Mouse (Mus musculus) layer of hippocampus, adult 11-12 months (tissue): ENCODE results near the gene Etv5.

Source experiments
- DNase-seq: peaks from one replicate; pipeline ENCODE4 v3.0.0; 2022; ENCODE audit warnings: low spot score

Gene Etv5

DNA sequence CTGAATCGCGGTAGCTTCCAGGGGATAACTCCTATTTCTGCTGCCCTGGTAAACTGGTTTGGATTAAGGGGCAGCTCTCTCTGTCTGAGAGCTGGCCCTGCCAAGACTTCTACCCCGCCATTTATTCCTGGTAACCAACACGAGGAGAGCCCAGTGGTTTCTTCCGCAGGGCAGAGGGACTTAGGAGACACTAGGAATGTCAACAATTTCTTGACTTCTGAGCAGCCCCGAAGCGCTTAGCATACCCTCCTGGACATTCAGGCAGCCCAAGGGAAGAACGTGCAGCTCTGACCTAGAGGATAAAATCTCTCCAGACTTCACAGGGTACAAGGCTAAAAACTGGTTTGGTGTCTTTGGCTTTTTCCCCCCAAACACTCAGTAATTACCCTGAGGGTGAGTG lies 10.1 kb downstream of the Etv5 start:
- DNase-seq: no peak

DNA sequence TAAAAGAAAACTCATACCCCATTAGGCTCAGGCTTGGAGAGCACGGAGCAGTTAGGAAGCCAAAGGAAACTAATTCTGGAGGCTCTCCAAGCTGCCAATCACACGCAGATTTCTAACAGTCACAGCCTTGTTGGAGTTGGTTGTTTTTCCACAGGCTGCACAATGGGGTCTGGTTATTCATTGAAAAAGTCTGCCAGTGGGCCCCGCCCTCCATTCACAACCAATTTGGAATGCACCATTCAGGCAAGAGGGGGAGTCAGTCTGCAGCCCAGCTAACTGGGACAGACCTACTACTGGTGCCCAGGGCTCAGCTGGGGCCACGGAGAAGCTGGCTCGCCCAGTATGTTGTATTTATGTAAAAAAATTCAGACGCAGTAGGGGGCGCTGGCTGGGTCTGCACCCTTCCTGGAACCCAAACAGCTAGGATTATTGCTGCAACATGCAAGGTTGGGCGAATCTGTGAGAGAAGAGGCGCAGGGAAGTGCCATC lies 10.6 kb downstream of the Etv5 start:
- peak; percentile 88 for DNase-seq

DNA sequence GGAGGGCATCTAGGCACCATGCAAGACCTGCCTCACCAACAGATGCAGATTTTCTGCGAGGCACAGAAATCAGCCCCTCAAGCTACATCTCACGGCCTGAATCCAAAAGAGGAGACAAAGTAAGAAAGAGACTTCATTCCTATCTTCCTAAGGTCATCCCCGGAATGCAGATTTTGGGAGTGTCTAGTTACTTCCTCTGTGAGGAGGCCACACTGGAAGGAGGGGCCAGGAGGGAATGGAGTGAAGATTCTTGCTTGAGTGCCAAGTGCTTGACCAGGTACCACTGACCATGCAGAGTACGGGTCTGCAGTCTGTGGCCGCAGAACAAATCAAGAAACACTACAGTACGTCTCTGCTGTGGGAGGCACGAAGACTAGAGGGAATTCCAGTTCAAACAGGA lies 12.7 kb downstream of the Etv5 start:
- no peak for DNase-seq

DNA sequence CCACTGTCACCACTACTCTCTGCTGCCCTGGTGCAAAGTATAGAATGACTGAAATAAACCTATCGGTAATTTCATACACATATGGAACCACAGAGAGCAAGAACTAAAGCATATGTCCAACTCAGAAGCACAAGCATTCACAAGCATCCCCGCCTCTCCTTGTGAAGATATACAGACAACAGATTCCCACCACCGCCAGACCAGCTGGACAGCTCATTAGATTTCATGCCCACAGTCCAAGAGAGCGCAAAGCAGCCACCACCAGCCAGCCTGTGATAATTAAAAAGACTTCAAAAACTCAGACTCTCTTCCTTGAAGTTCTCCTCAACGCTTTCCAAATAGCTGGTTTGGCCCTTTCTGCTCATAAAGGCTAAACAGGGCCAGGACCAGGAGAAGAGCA lies 17.3 kb downstream of the Etv5 start:
- no peak for DNase-seq

DNA sequence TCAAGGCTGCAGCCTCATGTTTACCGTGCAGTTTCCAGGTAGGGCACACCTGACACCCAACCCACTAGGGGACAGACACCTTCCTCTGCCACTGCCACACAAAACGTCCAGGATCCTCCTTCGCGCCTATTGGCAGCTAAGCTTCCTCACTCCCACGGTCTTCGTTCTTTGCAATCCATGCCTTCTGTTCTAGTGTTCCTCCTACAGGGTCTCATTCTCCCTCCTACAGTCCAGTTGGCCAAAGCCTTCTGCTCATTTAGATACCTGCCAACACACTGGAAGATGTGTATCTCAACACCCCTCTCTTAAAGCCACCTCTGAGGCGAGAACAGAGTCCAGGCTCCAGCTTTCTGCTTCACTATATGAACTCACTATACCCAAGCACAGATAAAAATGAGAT lies 21.6 kb downstream of the Etv5 start:
- DNase-seq: peak; percentile 54

DNA sequence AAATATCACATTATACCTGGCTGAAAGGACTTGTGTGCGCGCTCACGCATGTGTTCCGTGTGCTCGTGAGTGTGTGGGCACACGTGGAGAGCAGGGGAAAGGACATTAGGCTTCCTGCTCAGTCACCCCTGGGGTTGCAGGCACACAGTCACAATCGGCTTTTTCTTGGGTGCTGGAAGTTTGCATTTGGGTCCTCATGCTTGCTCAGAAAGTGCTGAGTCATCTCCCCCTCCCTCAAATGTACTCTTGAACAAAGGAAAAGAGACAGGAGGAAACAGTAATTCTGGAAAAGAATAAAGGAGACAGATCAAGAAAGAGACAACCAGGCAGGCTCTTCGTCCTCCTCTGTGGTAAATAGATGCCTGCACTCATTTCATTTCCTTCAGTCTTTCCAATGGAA lies 22.5 kb downstream of the Etv5 start:
- no peak for DNase-seq

DNA sequence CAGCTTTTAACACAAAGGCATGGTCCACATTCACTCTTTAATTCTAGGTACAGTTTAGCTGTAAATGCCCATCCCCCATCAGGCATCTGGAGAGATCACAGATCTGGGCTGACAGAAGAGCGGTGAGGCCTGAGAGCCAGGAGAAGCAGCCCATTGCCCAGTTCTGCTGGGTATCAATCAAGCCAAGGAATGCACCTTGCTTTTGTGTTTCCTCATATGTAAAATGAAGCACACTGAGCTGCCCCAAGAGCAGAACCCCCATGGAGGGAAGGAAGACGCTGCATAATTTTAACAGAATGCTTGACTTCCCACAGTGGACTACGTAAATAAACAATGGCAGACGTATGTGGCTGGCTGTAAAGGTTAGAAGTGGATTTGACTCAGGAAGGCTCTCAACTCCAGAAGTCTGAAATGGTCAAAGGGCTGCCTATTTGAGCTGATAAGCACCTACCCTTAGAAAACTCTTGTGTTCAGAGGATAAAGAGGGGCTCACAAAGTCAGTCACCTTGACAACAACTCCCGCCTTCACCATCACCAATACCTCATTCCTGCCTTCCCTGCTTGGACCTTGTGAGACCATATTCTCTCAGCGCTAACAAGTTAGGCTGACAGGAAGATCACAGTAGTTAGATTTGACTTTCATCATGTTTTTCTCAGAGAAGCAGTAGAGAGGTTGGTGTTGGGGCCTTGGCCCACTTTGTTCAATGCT lies 23.2 kb downstream of the Etv5 start:
- no peak for DNase-seq

DNA sequence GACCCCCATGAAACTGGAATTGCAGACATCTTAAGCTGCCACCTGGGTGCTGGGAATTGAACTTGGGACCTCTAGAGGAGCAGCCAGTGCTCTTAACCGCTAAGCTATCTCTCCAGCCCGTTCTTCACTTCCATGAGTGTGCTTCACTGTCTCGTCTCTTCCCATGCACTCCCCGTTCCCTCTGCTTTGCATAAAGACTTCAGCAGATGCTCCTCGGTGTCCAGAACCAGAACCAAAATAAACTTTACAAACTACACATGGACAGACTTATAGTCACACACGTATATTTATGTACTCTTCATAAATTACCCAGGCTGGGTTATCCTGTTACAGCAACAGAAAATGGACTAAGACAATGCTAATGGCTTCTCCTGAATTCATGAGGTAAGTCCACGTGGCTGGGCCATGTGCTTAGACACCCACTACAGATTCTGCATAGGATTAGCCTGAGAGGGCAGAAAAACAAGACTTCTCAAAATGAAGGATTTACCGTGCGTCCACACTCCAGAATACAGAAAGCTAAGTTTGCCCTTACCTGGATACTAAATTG lies 25.2 kb downstream of the Etv5 start:
- no peak for DNase-seq

DNA sequence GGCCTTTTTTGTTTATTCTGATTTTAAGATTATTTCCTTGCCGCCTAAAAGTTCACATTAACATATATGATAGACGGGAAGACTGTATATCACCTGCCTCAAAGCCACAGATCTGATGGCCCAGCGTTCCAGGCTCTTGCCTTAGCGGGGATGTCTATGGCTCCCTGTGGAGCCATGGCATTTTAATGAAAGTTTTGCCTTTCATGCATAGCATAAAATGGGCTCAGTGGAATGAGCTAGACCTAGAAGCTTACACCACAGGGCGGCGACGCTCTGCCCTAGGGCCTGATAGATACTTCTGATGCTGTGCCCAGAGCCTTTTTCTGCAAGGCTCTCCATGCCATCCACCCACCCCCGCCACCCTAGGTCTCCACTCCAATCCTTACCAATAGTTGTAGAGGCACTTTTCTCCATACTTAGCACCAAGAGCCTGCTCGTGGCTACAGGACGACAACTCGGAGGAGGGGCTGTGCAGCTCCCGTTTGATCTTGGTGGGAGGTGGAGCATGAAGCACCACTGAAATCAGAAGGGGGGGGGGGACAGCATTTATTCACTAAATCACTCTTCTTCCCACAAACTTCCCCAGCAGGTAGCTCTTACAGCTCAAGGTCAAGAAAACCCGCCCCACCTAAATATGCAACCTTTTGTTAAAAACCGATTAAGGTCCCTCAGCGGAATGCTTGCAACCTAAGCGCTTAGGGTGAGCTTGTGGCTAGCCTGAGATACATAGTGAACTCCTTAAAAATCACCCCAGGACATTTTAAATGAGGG lies 26.9 kb downstream of the Etv5 start:
- DNase-seq: no peak

DNA sequence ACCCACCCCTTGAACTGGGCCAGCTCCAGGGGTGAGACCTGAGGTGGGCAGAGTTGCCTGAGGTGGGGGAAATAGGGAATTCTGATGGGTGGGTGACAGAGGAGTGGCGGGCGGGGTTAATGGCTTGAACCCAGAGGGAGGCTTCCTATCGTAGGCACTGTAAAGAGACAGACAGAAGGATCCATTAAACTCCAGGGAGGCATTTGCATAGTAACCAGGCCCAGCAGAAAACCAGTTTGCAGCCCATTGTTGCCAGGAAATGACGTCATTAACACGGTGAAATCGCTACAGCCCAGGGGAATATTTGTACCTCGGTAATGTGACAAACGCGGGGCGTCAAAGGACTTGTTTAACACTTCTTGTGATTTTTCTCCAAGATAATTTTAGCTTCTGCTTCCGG lies 27.8 kb downstream of the Etv5 start:
- no peak for DNase-seq

DNA sequence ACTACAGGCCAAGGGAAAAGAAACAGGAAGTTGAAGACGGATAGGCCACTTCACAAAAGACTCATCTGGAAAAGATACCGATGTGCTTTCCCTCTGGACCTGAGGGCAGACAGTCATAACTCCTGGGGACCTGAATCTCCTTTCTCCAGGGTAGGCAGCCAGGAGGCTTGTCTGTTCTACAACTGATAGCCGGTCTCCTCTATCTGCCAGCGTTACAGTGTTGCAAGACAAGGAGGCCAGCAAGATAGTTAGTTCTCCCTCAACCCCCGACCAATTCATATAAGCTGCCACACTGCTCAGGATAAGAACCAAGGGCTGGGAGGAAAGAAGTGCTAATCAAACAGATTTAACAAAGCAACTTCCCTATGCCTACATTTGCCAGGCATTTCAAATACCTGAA lies 29.5 kb downstream of the Etv5 start:
- DNase-seq: no peak

DNA sequence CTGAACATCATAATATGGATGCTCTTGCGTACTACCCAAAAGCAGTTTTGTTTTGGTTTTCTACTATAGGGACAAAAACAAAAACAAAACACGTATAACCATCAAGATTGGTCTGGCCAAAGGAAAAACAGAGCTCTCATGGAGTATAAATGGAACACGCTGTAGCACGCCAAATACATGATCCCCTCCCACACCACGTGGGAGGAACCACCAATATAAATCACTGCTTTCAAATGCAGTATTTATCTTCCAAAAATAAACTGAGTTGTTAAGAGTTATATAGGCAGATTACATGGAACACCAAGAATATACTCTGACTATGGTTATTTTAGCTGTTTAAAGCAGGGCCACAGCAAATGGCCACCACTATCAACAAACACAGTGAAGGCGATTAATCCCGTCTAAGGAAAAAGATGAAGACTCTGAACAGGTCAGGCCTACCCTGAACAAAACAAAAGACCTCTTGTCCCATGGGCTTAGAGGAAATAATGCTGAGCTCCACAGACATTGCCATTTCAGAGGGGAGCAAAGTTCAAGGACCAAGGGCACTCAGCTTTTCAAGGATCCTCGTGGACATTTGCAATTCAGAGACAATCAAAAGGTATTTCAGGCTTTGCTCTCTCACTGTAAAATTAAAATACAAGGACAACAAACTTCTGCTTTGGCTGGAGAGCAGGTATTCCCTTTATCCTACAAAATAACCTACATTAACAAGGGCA lies 30.7 kb downstream of the Etv5 start:
- DNase-seq: no peak

DNA sequence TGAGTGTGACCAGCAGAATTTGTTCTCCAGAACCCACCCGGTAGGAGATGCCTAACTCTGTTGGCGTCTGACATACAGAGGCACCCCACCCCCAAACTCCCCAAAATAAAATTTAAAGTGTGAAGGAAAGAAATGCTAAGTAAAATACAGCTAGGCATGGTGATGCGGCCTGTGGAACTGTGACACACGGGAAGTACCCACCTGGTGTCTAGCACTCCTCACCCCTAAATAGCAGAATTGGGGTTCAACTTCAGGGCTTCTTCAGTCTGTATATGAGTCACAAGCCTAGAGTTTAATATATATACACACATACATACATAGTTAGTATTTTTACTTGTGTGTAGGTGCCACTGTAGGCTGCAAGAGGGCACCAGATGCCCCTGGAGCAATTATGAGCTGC lies 32.8 kb downstream of the Etv5 start:
- no peak for DNase-seq

DNA sequence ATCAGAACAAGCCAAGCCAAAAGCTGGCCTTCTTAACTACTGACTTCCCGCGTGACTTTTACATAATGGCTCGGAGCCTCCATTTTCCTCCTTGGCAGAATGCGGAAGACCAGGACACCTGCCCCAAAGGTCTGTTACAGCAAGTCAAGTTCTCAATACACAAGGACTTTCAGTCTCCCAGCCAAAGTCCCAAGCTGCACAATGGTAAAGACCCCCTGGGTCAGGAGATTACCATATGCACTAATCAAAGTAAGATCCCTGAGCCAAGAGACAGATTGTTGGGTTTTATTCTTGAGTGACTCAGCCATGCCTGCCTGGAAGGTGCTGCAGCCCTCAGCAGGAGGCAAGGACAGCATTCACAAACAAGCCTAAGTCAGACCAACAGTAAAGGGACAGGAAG lies 33.5 kb downstream of the Etv5 start:
- DNase-seq: no peak

DNA sequence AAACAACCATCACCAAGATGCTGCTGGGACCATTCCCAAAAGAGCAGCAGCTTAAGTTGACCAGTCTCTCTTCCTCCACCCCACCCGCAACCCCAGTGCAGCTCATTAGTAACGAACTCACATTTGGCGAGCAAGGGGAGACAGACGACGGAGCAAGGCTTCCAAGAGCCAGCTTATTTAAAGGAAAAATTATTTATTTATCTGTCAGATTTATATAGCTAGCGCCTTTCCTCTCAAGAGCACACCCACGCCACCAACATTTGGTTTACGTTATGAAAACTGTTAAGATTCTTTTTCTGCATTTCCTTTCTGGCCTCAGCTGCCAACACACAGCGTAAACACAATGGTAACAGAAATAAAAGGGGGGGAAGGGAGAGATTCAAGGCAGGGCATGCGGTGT lies 34.0 kb downstream of the Etv5 start:
- DNase-seq: no peak

DNA sequence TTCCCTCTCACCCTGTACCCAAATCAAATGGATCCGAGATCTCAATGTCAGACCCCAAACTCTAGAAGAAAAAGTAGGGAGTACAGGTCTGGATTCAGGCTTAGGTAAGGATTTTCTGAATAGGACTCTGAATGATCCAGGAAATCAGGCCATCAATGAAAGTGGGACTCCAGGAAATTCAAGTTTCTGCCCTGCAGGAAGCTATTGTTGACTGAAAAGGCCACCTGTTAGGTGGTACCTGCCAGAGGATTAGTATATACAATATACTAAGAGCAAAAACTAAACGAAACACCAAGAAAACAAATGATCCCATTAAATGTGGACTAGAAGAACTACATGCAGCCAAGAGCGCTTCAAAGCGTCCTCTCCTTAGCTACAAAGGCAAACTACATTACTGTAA lies 35.8 kb downstream of the Etv5 start:
- DNase-seq: no peak

DNA sequence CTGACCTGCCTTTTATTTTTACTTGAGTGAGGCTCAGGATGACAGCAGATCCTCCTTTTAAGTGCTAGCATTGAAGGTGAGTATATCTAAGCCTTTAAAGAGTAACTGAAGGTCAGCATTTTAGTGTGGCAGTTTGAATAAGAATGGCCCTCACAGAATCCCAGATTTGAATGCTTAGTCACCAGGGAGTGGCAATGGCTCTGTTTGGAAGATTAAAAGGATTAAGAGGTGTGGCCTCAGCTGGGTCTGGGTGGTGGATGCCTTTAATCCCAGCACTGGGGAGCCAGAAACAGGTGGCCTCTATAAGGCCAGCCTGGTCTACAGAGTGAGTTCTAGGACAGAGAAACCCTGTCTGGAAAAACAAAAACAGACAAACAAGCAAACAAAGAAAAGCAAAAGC lies 36.9 kb downstream of the Etv5 start:
- no peak for DNase-seq

DNA sequence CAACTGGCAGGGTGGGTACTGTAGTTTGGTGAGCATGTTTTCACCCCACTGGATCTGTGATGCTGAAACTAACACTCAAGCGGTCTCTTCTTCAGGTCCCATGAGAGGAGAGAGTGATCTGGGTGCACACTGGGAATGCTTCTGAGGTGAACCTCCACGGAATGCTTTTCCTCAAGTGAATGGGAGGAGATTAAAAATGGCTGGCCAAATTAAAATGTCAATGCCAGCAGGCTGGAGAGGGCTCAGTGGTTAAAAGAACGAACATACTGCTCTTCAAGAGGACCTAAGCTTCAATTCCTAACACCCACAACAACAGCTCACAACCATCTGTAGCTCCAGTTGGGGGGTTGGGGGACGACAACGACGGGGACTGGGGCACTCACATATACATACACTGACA lies 39.3 kb downstream of the Etv5 start:
- no peak for DNase-seq

DNA sequence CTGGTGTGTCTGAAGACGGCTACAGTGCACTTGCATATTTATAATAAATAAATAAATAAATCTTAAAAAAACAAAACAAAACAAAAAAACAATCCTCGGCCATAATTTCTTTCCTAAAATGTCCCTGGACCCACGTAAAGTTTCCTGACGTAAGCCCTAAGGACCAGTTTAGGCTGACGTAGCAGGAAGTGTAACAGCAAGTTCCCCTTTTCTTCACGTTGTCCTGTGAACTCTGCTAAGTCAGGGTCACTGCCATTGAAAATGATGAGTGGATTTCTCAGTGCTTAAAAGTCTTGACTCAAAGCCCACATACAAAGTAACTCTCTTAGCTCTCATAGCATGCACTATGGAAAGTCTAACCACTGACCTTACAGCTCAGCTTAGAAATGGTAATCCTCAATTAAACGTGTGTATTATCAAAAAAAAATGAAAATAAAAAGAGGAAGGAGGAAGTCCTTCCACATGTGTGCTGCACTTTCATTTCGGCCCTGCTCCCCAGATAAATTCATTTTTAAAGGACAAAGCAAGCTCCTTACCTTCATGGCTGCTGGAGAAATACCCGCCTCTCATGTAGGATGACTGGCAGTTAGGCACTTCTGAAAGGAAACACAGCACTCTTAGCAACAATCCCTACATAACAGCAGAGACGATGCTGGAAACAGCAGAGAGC lies 40.6 kb downstream of the Etv5 start:
- no peak for DNase-seq

DNA sequence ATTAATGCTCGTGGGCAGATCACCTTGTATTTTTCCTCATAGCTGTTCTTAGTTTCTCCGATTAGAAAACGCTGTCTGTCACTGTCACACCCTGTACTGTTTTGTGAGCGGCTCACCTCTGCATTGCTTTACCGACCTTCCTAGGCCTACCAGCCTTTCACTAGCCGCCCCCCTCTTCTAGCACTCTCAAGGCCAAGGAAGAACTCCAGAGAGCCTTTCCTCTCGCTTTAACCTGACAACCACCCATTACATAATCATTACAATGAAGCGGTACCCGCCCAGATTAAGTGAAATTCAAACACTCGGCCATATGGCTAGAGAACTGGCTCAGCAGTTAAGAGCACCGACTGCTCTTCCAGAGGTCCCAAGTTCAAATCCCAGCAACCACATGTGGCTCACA lies 41.2 kb downstream of the Etv5 start:
- no peak for DNase-seq

DNA sequence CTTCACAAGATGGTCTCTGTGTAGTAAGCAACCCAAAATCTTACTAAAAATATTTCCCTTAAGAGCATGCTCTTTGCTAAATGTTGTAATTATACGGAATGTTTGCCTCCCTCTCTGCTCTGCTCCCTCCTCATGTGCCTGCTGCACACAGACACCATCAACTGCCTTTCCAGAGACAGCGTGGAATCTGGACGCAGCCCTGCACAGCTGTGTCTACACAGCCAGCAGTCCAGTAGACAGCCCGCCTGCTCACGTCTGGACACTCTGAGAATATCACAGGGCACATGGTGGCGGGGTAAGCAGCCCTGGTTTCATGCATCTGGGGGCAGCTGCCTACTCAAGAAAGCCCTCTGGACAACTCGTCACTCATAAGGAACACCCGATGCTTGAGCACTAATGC lies 43.1 kb downstream of the Etv5 start:
- no peak for DNase-seq
